Mouse (Mus musculus): ENCODE measurements around the gene Lgals1.

Gene Lgals1

GRCm38 (mm10) chr15:78908982-78909381 is 17.5 kb upstream of the Lgals1 start:
- DNase-seq (ENCODE audit: low read depth) = no peak

DNA sequence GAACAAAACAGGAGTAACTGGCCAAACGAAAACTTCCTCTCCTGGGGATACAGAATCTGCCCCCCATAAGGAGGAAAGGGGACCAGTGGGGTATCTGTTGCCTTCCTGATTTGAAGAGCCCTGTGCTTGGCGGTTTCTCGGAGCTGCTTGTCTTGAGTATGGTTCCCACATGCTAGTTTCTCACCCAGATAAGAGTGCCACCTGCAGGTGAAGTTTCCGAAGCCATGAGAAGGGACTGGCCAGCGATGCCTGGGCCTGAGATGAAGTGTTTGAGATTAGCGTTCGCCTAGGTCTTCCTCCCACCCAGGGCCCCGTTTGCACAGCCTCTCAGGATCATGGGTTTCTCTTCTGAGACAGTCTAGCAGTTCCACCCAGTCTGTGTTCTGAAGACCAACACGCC is 14.5 kb upstream of the Lgals1 start:
- peak; percentile 68 for DNase-seq (ENCODE audit: low read depth)

DNA sequence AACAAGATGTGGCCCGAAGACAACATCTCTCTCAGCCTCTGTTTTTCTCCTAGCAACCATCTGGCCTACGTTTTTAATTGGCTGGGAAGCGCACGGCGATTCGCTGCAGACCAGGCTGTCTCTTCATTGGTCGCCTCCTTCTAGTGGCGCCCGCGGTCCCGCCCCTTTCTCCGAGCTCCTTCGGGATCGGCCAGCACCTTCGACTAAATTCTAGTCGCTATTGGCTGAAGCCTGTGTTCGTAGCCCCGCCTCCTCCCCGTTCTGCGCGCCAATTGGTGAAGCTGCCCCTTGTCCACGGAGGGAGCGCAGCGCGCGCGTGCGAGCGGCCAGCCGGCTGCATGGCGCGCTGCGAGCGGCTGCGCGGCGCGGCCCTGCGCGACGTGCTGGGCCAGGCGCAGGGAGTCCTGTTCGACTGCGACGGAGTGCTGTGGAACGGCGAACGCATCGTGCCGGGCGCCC is 12.9 kb upstream of the Lgals1 start, which contains the start of gene Pdxp:
Gene Pdxp (plus strand): TSS at position 288 of the 459 bp plus-strand sequence.
- peak; percentile 98 for DNase-seq (ENCODE audit: low read depth)

- DNase-seq (ENCODE audit: low read depth) = no peak
Observed at GRCm38 (mm10) chr15:78914091-78914822, 12.3 kb upstream of the Lgals1 start.

DNA sequence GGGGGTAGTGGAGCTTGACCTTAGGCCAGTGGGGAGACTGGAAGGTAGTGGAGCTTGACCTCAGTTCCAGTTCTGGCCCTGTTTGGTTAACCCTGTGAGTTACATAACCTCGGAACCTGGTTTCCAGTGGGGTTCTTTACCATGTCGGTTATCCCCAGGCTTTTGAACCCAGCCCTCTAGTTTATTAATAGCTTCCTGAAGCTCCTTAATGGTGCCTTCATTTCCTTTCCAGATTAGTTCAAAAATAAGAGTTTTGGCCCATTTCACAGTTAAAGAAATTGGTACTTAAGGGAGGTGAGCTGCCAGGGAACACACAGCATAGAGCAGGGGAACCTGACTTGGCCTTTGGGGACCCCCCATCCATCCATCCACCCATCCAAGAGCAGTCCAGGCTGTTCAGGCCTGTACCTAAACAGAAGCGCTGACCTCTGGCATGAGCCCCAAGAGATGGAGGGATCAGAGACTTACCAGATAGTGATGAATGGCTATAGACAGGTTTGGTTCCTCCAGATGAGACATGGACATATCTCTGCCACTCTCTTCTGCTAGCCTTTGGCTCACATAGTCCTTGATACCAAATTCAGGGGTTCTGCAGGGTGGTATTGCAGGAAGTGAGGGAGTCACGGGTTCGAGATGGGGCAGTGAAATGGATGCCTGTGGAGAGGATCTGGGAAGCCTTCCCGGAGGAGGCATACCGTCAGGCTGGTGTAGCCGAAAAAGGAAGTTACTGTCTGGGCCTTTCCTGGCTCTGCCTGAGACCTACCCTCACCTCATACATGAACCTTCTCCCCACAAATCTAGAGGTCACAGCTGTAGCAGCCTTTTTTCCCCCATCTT is 11.5 kb upstream of the Lgals1 start:
- no peak for DNase-seq (ENCODE audit: low read depth)

GRCm38 (mm10) chr15:78915660-78916017 is 10.9 kb upstream of the Lgals1 start:
- DNase-seq (ENCODE audit: low read depth) = peak; percentile 90

DNA sequence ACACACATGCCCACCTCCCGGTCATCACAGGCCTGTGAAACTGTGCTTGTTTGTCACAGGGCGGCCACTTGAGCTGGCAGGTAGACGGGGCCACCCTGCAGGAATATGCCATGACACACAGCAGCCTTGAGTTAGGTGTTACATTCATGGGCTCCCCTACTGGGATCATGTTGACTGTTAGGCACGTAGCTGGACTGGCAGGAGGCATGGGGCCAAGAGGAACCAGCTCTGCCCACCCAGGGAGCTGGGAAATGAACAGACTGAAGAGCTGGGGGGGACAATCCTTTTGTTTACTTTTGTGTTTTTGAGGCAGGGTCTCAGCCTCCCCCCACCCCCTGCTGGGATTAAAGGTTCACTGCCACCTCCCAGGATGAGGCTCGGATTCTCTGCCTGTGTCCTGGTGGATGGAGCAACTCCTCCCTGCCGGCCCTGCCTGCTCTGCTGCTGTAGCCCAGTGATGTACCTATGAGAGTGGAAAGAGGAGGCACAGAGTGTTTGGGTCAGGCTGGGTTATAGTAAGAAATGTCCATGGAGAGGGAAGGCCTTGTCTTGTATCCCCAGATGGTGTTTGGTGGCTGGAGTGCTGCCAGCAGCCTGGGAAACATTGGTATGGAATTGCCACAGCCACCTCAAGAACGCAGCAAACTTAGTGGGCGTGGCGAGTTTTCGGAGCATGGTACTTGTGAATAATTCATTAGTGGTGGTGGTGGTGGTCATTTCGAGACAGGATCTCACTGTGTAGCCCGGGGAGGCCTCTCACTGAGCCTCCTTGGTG is 10.3 kb upstream of the Lgals1 start:
- DNase-seq (ENCODE audit: low read depth) = no peak

- no peak for DNase-seq (ENCODE audit: low read depth)
Observed at GRCm38 (mm10) chr15:78918126-78918525, 8.4 kb upstream of the Lgals1 start.

DNA sequence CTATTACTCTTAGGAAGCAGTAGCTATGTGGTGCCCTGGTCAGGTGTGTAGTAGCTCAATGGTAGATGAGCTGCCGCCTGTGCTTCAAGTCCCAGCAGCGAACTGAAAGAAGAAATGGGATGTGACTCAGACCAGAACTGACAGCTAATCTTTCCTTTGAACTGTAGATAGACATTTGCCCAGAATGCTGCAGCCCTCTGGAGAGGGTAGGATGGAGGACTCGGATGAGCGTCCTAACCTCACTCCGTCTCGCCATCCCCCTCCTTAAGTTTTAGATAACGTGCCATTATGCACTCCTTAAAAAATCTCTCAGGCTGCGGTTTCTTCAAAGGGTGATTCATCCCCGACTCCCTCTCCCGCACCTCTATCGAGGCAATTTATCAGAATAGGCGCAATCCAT is 6.6 kb upstream of the Lgals1 start:
- DNase-seq (ENCODE audit: low read depth) = no peak

GRCm38 (mm10) chr15:78922700-78923099 is 3.8 kb upstream of the Lgals1 start:
- DNase-seq (ENCODE audit: low read depth) = no peak

DNA sequence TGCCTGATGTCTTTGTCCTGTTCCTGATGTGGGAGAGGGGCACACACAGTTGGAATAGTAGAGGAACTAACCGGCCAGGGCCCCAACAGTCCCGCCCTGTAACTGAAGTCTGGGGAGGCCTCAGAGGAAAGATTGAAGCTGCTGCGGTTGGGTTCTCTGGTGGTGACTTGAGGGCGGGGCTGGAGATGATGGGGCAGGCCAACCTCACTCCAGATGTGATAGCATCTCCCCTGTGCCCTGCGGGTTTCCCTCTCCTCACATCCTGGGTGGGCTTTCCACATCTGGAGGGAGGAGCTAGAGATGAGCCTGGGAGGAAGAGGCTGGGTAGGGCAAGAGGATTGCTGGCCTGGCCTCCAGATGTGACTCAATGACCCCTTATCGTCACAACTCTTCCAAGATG is 2.9 kb upstream of the Lgals1 start:
- DNase-seq (ENCODE audit: low read depth) = peak; percentile 93

- DNase-seq (ENCODE audit: low read depth) = no peak
Observed at GRCm38 (mm10) chr15:78925129-78925528, 1.4 kb upstream of the Lgals1 start.

- DNase-seq (ENCODE audit: low read depth) = peak; percentile 65
Observed at GRCm38 (mm10) chr15:78927021-78927787, 679 bp downstream of the Lgals1 start.

DNA sequence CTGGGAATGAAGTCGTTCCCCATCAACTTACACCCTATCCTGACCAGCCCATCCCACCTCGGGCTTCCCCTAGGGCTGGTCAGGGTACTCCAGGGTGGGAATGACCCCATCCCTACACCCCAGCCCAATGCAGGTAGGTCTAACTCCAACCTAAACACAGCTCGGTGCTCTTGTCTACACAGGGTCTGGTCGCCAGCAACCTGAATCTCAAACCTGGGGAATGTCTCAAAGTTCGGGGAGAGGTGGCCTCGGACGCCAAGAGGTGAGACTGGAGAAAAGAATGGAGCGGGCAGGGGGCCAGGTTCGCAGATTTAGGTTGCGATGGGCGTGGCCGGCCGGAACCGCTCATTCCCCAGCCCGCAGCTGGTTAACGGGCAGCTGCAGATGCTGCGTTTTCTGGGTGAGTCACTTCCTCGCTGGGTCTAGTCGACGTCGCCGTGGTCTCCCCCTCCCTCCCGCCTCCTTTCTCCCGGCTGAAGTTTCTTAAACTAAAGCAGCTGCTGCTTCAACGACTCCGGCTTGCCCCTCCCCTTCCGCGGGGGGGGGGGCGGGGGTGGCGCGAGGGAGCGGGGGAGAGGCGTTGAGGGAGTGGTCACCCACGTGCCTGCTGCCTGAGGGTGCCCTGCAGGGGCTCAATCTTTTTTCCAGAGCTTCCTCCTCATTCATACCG is 1.4 kb downstream of the Lgals1 start:
- DNase-seq (ENCODE audit: low read depth) = peak; percentile 99

- no peak for DNase-seq (ENCODE audit: low read depth)
Observed at GRCm38 (mm10) chr15:78928539-78928938, 2.0 kb downstream of the Lgals1 start.

DNA sequence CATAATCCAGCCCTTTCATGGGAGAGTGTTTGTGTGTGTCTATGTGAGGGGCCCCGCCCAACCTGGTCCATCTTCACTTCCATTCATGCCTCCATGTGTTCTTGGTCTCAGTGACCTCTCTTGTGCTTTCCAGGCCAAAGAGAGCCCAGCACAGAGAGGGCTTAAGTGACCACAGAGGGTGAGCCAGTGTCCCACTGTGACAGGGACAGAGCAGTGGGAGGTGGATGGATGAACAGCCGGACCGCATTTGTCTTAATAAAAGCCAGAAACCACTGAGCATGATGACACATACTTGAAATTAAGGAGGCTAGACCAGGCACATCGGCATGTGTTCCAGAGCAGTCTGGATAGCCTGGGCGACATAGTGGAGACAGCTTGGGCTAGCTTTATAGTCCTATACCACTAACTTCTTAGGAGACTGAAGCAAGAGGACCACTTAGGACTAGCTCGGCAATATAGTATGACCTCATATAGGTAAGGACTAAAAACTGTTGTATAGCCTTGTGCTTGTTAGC is 3.7 kb downstream of the Lgals1 start:
- DNase-seq (ENCODE audit: low read depth) = no peak

DNA sequence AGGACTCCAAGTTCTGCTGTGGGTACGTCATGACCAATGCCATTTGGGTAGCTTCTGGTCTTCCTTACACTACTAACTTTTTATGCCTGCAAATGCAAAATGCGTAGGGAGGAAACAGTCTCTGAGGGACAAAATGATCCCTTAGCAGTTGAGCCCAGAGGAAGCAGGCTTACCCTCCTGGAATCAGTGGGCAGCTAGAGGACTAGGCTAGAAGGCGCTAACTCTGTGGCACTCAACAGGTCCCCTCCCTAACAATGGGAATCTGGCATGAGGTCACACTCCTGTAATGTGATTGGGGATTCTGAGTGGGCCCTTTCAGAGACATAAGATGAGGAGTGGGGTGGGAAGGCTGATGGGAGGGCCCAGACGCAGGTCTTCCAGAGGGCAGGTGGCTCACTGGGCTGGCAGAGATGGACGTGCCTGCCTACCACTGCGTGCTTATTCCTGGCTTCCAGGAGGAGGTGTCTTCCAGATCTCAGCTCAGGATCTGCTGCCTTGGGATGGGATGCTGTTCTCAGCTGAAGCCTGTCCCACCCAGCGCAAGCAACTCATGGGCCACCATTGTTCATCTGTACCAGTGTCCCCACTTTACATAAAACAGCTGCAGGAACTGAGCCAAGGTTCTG is 4.4 kb downstream of the Lgals1 start:
- peak; percentile 34 for DNase-seq (ENCODE audit: low read depth)

DNA sequence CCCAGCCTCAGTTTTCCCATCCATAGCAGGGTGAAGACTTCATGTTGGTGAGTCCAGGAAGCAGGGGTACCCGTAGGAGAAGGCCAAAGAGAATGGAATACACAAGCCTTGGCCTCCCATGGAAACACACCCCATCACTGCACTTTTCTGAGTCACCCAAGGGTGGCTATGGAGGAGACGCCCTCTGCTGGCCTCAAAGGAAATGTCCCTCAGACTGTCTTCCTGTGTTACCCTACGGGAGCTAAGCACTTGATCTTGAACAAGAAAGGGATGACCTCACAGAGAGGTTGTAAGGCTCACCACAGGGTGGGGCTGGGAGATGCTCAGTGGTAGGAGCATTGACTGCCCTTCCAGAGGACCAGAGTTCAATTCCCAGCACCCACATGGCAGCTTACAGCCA is 5.1 kb downstream of the Lgals1 start:
- DNase-seq (ENCODE audit: low read depth) = peak; percentile 95

DNA sequence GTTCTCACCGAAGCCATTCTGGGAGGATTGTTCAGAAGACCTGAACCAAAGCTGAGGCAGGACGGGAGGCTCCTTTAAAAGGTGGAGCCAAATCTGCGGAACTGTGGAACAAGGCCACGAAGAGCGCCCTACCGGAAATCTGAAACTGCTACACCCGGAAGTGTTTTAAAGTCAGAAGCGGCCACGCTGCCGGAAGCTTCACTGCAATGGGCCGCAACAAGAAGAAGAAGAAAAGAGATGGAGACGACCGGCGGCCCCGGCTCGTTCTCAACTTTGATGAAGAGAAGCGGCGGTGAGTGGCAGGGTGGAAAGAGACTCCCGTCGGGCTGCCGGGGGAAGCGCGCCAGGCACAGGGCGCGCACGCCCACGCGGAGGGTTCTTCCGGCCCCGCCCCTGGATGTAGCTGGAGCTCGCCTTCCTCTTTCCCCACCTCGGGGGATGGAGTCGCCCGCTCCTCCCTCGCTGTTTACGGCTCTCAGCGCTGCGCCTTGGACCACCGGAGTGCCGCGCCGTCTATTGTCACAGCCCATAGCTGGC is 8.3 kb downstream of the Lgals1 start, which contains the start of gene Nol12:
Gene Nol12 (plus strand): TSS at position 150 of the 537 bp plus-strand sequence.
- DNase-seq (ENCODE audit: low read depth) = peak; percentile 96

DNA sequence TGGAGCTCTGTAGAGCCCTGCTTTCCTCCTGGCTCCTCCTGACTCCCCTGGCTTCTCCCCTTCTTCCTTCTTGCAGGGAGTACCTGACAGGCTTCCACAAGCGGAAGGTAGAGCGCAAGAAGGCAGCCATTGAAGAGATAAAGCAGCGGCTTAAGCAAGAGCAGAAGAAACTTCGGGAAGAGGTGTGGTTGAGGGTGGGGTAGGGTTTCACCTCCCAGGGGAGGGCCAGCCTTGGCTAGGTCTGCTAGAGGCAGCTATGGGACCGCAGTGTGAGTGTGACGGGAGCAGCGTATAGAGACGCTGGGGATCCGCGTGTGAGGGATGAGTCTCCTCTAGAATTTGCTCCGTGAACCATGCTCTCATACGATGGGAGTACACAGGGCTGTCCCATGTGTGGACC is 9.9 kb downstream of the Lgals1 start:
- DNase-seq (ENCODE audit: low read depth) = no peak

Data from 416B (cell line).